Mouse (Mus musculus) ovary, postnatal 10 days (tissue): ENCODE measurements around the gene Fam160a1.

Source experiments
- DNase-seq: peaks from one replicate; pipeline ENCODE4 v3.0.0; 2022; ENCODE audit warnings: low spot score

The Fam160a1 gene

DNA sequence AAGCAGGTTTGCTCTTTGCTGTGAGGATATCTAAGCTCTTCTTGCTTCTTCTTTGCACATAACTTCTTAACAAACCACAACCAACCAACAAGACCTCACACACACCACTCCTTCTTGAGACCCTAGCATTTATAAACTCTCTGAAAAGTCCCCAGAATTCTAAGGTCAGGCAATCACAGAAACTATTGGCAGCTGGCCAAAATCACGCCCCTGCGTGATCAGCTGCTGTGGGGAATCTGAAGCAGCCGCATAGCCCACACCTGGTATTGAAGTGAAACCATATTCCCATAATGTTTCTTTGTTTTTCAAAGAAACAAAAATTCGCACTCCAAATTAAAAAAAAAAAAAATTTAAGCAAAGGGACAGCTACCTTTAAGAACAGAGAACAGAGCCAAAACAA, 71.0 kb downstream of the Fam160a1 start:
- no peak for DNase-seq

DNA sequence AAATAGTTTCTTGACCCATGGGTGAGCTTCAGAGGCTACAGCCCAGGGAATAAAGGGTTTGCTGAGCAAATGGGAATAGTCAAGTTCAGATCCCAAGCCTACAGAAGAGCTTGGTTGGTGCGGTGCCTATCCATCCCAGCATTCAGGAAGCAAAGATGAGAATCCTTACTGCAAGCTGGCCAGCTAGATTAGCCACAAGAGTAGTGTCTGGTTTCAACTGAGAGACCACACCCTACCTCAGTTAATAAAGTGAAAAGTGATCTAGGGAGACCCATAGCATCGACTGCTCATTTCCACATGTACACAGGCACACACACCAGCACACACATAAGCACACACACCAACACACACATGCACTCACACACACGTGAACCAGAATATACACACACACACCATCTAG, 75.3 kb downstream of the Fam160a1 start:
- DNase-seq: no peak

GRCm38 (mm10) chr3:85738591-85738990, 78.5 kb downstream of the Fam160a1 start:
- no peak for DNase-seq

DNA sequence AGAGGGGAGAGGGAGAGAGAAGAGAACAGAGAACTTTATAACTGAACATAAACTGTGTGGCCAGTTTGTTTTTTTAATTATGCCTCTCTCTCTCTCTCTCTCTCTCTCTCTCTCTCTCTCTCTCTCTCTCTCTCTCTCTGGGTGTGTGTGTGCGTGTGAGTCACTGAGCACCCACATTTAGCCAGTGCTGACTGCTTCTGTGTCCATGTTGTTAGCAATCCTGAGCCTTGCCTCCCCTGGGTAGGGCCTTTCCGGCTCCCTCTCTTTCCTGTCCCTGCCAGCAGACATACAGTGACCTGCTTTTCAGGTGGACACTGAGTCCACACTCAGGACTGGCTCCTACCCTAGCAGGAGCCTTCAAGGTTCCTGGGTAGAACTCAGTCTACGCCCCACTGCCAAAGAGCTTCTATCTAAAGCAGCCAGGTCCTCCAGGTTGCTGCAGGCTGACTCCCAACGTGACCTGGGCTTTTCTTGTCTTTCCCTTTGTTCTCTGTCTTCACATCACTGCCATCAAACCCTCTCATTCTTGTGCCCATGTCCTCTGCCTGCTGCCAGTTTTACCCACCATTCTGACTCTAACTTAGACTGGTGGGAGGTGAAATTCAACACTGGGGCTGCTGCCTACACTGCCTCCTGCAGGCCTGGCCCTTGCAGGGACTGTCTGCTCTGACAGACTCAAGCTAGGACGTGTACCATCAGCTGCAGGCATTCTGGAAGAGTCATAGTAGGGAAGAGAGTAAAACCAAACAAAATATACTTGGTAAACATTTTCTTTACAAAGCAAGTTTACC, 83.0 kb downstream of the Fam160a1 start:
- no peak for DNase-seq

GRCm38 (mm10) chr3:85727171-85727570, 89.9 kb downstream of the Fam160a1 start:
- DNase-seq: no peak

- DNase-seq: no peak
Measured at GRCm38 (mm10) chr3:85725971-85726370, 91.1 kb downstream of the Fam160a1 start.

- DNase-seq: no peak
Measured at GRCm38 (mm10) chr3:85725110-85725509, 92.0 kb downstream of the Fam160a1 start.

DNA sequence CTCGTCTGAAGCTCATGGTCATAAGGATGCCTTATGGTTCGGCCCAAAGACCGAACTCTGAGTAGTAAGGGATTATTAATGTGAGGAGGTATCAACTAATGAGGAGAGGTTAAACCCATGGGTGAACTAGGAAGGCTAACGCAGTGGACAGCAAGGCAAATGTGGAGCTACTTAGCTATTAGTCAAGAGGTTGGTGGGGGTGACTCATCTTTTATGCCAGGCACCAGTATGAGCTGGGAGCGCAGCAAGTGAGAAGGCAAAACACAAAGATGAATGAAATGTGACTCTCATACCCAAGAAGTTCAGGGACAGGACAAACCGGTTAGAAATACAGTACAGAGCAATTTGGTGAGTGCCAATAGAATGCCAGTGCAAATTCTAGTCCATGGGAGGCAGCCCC, 94.5 kb downstream of the Fam160a1 start:
- DNase-seq: no peak

DNA sequence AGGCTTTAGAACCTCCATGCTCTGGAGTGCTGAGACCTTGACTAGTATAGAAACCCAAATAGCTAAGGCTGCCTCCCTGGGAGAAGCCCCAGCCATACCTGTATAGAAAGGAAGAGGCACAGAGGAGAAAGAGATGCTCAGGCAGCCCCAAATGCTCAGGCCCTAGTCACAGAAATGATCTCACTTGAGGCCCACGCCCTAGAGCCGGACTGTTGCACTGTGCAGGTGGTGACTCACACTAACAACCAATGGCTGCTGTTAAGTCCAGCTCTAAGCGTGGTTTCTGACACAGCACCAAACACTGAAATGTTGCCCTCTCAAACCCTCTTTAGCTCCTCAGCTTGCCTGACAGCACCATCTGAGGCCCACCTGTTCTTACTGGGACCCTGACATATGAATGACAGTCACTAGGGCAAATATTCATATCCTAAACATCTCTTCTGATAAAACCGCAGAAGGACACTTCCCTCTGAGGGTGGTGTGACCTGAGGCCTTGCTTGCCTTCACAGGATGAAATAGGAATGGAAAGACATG, 101.3 kb downstream of the Fam160a1 start:
- no peak for DNase-seq

- DNase-seq: no peak
Measured at GRCm38 (mm10) chr3:85713936-85714709, 103.0 kb downstream of the Fam160a1 start.

- DNase-seq: no peak
Measured at GRCm38 (mm10) chr3:85710695-85711094, 106.4 kb downstream of the Fam160a1 start.

DNA sequence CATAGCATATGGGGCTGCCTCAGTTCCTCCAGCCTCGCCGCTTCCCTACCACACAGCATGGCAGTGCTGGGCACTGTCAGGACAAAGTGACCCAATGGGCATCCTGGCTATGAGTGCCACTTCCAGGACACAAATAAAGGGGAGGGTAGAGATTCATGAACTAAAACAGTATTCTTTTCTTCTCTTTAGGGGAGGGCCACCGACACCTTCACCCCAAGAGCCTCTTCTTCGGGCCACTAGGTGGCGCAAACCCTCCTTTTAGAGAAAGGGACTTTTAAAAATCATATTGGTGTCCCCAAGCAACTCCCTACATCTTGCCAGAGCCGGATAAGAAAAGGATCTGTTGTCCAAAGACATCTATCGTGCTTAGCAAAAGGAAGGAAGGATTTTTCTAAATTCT, 109.7 kb downstream of the Fam160a1 start:
- no peak for DNase-seq

DNA sequence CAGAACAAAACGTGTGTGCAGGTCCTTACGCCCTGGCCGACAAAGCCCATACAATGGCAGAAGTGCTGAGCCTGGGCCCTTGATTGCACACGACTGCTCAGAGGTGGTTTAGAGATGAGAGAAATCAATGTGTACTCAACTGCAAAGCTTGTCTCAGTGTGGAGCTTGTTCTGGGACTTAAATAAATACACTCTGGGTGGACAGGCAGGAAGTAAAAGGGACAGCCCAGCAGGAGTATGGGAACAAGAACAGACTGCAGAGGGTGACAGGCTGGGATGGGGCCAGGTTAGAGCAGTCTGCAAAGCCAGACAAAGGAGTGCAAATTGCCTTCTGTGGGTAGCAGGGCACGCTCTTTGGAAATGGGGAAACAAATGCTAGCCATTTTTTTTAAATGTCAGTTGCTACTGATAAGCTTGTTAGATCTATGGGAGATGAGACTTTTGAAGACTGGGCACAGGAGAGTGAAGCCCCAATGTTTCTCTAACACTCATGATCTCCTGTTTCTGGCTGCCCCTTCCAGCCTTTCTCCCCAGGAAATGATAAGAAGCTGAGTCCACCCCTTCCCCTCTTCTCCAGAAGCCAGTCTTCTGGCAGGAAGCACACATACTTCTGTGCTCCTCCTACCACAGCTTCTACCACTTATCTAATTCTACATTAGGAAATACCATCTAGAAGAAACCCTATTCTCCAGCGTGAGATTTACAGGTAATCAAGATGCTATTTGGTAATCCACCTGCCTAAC, 113.8 kb downstream of the Fam160a1 start:
- no peak for DNase-seq

- DNase-seq: no peak
Measured at GRCm38 (mm10) chr3:85698496-85698895, 118.6 kb downstream of the Fam160a1 start.

DNA sequence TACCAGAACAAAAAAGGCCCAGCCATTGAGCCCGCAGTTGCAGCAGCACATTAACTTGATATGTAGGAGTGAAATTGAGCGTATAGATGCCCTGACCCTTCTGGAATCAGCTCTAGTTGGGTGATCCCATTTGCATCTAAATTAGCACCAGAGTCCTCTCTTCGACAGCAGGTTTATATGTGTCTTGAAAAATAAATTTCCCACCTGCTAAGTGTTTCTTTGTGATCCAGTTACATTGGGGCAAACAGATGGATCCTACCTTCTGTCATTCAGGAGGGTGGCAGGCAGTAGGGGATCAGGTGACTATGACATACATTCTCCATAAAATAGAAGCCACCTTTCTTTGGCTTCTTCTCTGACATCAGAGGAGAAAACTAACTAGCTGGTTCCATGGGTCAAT, 122.0 kb downstream of the Fam160a1 start:
- DNase-seq: no peak

DNA sequence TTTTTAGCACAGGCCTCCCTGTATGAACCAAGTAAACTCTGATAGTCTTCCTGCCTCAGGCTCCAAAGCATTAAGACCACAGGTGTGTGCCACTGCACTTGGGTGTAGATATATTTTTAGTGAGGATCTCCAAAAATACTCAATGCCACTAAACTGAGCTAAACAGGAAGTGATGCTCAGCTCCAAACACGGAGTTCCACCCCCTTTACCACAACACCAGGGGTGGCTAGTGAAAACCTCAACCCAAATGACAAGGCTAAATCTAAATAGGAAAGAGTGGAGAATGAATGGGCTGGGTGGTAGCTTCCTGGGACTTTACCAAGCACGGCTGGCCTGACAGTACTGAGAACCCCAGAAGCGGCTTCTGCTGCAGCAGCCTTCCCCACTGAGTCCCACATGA, 124.1 kb downstream of the Fam160a1 start:
- no peak for DNase-seq

DNA sequence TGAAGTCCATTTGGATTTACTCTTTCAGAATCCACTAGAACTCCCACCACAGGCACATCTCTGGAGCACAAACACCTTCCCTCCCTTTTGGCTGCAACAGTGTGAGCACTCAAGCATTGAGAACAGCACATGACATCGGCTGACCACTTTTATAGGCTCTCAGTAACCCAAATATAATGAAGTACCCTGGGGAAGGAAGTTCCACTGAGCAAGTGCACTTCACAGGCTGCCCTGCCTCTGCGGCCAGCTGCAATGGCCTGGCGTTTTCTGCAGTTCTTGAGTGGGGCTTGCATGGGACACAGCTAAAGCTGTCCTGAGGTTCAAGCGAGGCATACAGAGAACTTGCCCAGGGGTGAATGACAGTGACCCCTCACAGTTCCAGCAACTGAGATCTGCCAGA, 126.0 kb downstream of the Fam160a1 start:
- DNase-seq: no peak

- DNase-seq: no peak
Measured at GRCm38 (mm10) chr3:85688341-85688740, 128.8 kb downstream of the Fam160a1 start.

GRCm38 (mm10) chr3:85685271-85685670, 131.8 kb downstream of the Fam160a1 start:
- DNase-seq: no peak

DNA sequence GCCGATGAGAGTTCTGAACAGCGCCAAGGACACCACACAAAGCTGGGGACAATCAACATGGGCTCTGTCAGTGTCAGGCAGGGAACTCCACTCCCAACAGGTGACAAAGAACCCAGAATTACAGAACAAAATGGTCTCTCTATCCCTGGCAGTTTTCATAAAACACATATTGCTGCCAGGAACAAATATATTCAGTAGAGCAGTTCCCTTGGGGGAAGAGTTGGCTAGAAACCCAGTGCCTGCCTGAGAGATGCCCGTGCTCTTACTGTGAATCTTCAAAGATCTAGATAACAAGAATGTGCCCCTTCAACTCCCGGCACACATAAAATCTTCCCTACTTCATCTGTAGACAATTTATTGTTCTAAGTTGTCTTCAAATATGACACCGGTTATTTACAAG, 133.5 kb downstream of the Fam160a1 start:
- DNase-seq: no peak

- DNase-seq: no peak
Measured at GRCm38 (mm10) chr3:85681136-85681535, 136.0 kb downstream of the Fam160a1 start.

DNA sequence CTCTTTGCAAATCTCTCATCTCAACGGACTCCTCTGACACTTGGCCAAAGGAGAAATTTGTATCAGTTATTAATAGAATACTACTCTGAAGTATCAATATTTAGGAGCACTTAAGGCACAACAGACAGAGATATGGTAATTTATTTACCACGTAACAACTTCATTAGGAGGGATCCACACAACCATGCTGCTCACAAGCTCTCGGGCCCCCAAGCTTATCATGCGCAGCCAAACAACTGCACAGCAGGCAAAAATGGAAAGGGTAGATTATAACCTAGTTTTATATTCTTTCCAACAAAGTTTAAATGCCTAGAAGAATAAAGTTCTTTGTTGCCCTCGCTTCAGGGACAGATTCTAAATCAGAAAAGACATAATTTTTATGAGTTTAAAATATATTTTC, 137.1 kb downstream of the Fam160a1 start:
- no peak for DNase-seq
